Mouse (Mus musculus) left cerebral cortex, adult 18-20 months (tissue): ENCODE measurements around the gene Smdt1. TPM values are rescaled to one million over a fixed set of nuclear protein-coding genes. Genes with fewer than 3 reads are reported as not detected.
A peak's percentile ranks its signal among the peaks of the same experiment; 100 is the strongest.
"Not testable (repeated sequence)": the region's sequence is repeated elsewhere in the genome, so short reads cannot be mapped to it uniquely, and the experiment has no call there.

Experiments
- DNase-seq, 2 experiments: peaks; one replicate each; pipeline ENCODE4 v3.0.0; 2021 to 2022; ENCODE audit warnings: low spot score in 2 of 2, mixed read lengths in 1 of 2
- total RNA-seq, 2 experiments: library from RNA; stranded (reverse); gene quantifications; 2 replicates each; pipeline ENCODE4 v1.2.3; 2021

The Smdt1 gene
- total RNA-seq, 2 experiments from 2014 or later, result 140 to 146 TPM

- DNase-seq, result not testable (repeated sequence)
Measured at GRCm38 (mm10) chr15:82364561-82364960, 25.8 kb downstream of the Smdt1 start.

- DNase-seq, result no peak
Measured at GRCm38 (mm10) chr15:82368146-82368545, 29.4 kb downstream of the Smdt1 start.

- DNase-seq, result no peak
Measured at GRCm38 (mm10) chr15:82368851-82369250, 30.1 kb downstream of the Smdt1 start.

DNA sequence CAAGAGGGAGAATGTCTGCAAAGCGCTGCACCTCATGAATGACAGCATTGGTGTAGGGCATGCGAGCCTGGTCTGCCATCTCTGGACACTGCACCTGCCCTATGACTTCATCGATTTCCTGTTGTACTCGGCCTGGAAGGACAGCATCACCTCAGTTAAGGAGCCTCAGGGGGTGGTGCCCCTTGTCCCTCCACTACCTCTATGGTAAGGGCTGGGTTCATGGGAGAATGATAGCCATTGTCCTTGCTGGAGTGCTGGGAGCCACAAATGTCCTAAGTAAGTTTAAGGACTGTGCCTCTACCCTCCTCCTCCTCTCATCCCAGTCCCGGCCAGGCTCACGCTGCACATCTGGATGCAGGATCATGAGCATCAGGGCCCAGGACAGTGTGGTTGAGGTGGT is 33.7 kb downstream of the Smdt1 start:
- no peak for DNase-seq

- no peak for DNase-seq
Measured at GRCm38 (mm10) chr15:82372991-82373390, 34.2 kb downstream of the Smdt1 start.

- no peak for DNase-seq
Measured at GRCm38 (mm10) chr15:82374437-82374836, 35.7 kb downstream of the Smdt1 start.

DNA sequence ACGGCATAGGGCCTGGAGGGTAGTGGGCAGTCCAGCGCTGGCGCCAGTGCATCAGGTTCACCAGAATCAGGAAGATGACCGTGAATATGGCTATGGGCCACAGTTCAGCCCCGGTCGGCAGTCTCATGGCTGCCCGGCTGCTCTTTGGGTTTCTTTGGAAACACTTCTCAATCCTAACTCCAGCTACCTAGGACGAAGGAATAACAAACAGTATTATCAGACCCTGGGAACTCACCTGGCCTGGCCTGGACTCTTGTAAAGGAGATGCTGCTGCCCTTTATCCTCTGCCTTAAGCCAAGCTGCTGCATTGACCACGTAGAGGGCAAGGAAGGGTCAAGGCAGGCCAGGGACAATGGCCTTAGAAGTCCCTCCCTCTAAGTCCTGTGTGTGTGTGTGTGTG is 37.1 kb downstream of the Smdt1 start:
- DNase-seq, result no peak

DNA sequence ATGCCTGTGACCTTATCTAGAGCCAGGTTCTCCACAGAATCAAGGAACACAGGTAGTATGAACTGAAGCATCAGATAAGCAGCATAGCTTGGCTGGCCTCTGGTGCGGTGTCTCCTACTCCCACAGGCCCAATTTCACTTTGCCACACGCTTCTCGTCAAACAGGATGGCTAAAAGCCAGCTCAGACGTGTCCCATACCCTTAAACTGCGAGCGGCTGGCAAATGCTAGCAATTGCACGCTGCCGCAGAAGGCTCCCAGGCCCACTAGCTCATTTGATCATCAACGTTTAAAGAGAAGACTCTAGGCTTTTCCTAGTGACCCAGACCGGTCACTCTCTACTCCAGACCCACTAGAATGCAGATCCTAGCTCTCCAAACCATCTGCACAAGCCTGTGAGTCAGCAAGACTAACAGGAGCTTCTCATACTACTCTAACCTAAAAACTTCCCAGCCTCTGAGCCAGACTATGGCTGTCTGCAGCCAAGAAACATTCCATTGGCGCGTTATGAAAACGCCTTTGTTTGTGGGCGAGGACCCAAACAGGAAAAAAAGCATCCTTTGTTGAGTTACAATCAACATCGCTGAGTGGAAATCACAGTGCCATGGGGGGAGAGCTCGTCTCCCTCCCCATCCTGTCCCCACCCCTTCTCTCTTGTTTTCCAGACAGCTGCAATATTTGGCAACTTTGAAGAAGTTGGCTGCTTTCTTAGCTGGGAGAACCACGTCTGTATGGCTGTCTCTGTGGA is 37.8 kb downstream of the Smdt1 start:
- peak; percentile 32 to 56 for DNase-seq

DNA sequence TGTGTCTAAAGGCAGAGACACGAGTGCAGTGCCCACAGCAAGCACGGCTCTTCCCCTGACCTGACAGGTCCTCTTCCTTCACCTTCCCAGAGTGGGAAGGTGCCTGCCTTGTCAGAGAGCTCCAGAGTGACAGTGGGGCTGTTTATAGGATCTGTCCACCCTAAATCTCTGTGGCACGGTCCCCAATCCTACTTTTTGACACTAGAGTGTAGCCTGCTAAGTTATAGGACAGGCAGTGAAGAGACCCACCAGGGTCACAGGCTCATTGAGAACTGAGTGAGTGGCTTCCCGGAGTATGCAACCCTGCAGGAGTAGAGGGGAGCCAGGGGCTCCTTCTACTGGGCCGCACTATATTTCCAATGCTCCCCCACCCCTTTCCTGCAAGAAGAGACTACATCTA is 38.9 kb downstream of the Smdt1 start:
- DNase-seq, result no peak

GRCm38 (mm10) chr15:82378261-82379180 is 39.8 kb downstream of the Smdt1 start:
- DNase-seq, result no peak

- no peak for DNase-seq
Measured at GRCm38 (mm10) chr15:82379511-82379870, 40.7 kb downstream of the Smdt1 start.

GRCm38 (mm10) chr15:82379871-82380713 is 41.3 kb downstream of the Smdt1 start, which contains the start of gene Cyp2d22:
TSS of gene Cyp2d22 (minus strand) at chr15:82380260.
- no peak for DNase-seq

GRCm38 (mm10) chr15:82380714-82381062 is 41.9 kb downstream of the Smdt1 start:
- DNase-seq, result no peak

- no peak for DNase-seq
Measured at GRCm38 (mm10) chr15:82382441-82382840, 43.7 kb downstream of the Smdt1 start.

- DNase-seq, result no peak
Measured at GRCm38 (mm10) chr15:82385729-82386128, 47.0 kb downstream of the Smdt1 start.

- DNase-seq, result not testable (repeated sequence)
Measured at GRCm38 (mm10) chr15:82389916-82390315, 51.2 kb downstream of the Smdt1 start.

DNA sequence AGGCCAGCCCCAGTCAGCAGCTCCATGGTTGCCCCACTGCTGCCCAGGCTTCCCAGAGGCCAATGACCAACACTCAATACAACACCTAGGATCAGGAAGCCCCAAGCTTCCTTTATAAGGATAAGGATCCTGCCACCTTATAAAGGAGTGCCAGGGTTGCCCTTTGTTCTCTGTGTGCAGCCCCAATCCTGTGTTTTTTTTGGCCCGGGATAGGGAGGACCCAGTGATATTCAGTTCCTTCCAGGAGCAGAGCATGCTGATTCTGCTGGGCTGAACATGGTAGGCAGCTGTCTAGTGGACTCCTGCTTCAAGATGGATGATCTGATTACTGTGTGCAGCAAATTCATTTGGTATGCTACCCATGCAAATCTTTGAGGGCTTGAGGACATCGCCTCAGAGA is 55.2 kb downstream of the Smdt1 start, which contains the start of gene Cyp2d11:
Cyp2d11 (minus strand) TSS at position 101 of the 400 bp plus-strand sequence.
- DNase-seq, result not testable (repeated sequence)

- DNase-seq, result not testable (repeated sequence)
Measured at GRCm38 (mm10) chr15:82395955-82396354, 57.2 kb downstream of the Smdt1 start.
